Mouse (Mus musculus) heart, embryonic 12.5 days (tissue): ENCODE data around the gene D5Ertd579e. TPM values are rescaled to one million over a fixed set of nuclear protein-coding genes. Genes with fewer than 3 reads are reported as not detected.
A peak's percentile ranks its signal among the peaks of the same experiment; 100 is the strongest.

ENCODE experiments used
- ATAC-seq: fragments of 200-750 bp; cut with Nextera tagmentation; 2 replicates; pipeline ENCODE4 v1.8.0; 2017; ENCODE audit warnings: moderate TSS enrichment, moderate library complexity; ENCODE audit not compliant: insufficient number of reproducible peaks, low FRiP score
- H3K27ac ChIP-seq: fragments of 300-500 bp; sonication (generic); 2 replicates; pipeline ENCODE4 v1.5.1; 2016; ENCODE audit warnings: mild to moderate bottlenecking, moderate library complexity; ENCODE audit not compliant: poor library complexity, severe bottlenecking
- H3K27me3 ChIP-seq: fragments of 300-500 bp; sonication (generic); replicated peaks from 2 replicates; pipeline ENCODE4 v1.6.1; 2016; ENCODE audit warnings: mild to moderate bottlenecking, moderate library complexity
- H3K36me3 ChIP-seq: fragments of 300-500 bp; sonication (generic); 2 replicates; pipeline ENCODE4 v1.6.1; 2016; ENCODE audit warnings: mild to moderate bottlenecking, moderate library complexity
- H3K4me1 ChIP-seq: fragments of 300-500 bp; sonication (generic); replicated peaks from 2 replicates; pipeline ENCODE4 v1.6.1; 2016; ENCODE audit warnings: mild to moderate bottlenecking
- H3K4me2 ChIP-seq: fragments of 300-500 bp; sonication (generic); 2 replicates; pipeline ENCODE4 v1.6.1; 2016; ENCODE audit warnings: mild to moderate bottlenecking, moderate library complexity
- H3K4me3 ChIP-seq: fragments of 300-500 bp; sonication (generic); 2 replicates; pipeline ENCODE4 v1.5.1; 2016; ENCODE audit warnings: mild to moderate bottlenecking
- H3K9ac ChIP-seq: fragments of 300-500 bp; sonication (generic); 2 replicates; pipeline ENCODE4 v1.6.1; 2016; ENCODE audit warnings: mild to moderate bottlenecking, moderate library complexity
- H3K9me3 ChIP-seq: fragments of 300-500 bp; sonication (generic); replicated peaks from 2 replicates; pipeline ENCODE4 v1.6.1; 2016; ENCODE audit warnings: mild to moderate bottlenecking, moderate library complexity
- WGBS: fragments of 180-500 bp; shearing (Covaris S2); methylation state at CpG from one replicate; pipeline ENCODE4 v1.1.7; 2016; 5-methylcytosine and 5-hydroxymethylcytosine counted together
- polyA plus RNA-seq: library from polyadenylated mRNA; unstranded; fragments of >200 nt; fragmentation: Nextera tagmentation; extraction: Ambion mirVana; gene quantifications from 2 replicates; pipeline ENCODE4 v1.2.1, GENCODE M21; 2016

Gene D5Ertd579e
- polyA plus RNA-seq, 1 experiment from 2014 or later = 35.1 TPM

GRCm38 (mm10) chr5:36556906-36557305 is 138.9 kb downstream of the D5Ertd579e start:
- Histone ChIP-seq H3K4me3 (no peak overlapping the region), H3K4me1 (peaks cover 51% of the 10 kb centered on the region), H3K9me3 (no peaks in the 10 kb centered on the region), H3K4me2 (no peak overlapping the region), H3K27me3 (no peaks in the 10 kb centered on the region), H3K9ac (no peak overlapping the region), H3K36me3 (no peaks in the 10 kb centered on the region), H3K27ac (no peak overlapping the region)
- no peak for ATAC-seq
- WGBS = 82% methylated on average over 3 of the region's 3 CpGs

GRCm38 (mm10) chr5:36556289-36556688 is 139.5 kb downstream of the D5Ertd579e start:
- WGBS = 78% methylated on average over 4 of the region's 4 CpGs
- H3K27me3 ChIP-seq = no peaks in the 10 kb centered on the region
- H3K9me3 ChIP-seq = no peaks in the 10 kb centered on the region
- H3K4me1 ChIP-seq = peaks cover 45% of the 10 kb centered on the region
- no peak overlapping the region for H3K27ac ChIP-seq
- H3K4me2 ChIP-seq = no peak overlapping the region
- no peak overlapping the region for H3K4me3 ChIP-seq
- H3K36me3 ChIP-seq = no peaks in the 10 kb centered on the region
- no peak for ATAC-seq
- H3K9ac ChIP-seq = no peak overlapping the region

GRCm38 (mm10) chr5:36554496-36554895 is 141.3 kb downstream of the D5Ertd579e start:
- 41% methylated on average over 5 of the region's 5 CpGs for WGBS
- peaks cover 40% of the 10 kb centered on the region for H3K4me1 ChIP-seq

GRCm38 (mm10) chr5:36553886-36554285 is 141.9 kb downstream of the D5Ertd579e start:
- H3K27ac ChIP-seq = peak overlapping the region; percentile 81
- H3K4me3 ChIP-seq = no peak overlapping the region
- 41% methylated on average over 4 of the region's 4 CpGs for WGBS
- no peaks in the 10 kb centered on the region for H3K9me3 ChIP-seq
- no peaks in the 10 kb centered on the region for H3K27me3 ChIP-seq
- ATAC-seq = no peak
- no peaks in the 10 kb centered on the region for H3K36me3 ChIP-seq
- peaks cover 43% of the 10 kb centered on the region for H3K4me1 ChIP-seq
- 0 out of 2 replicates have a peak overlapping the region, but pooled peaks have one; percentile 35 for H3K4me2 ChIP-seq
- no peak overlapping the region for H3K9ac ChIP-seq

More at GRCm38 (mm10) chr5:36554496-36554895, 141.3 kb downstream of the D5Ertd579e start:
- Histone ChIP-seq H3K4me3 (no peak overlapping the region), H3K9me3 (no peaks in the 10 kb centered on the region), H3K36me3 (no peaks in the 10 kb centered on the region), H3K27me3 (no peaks in the 10 kb centered on the region), H3K9ac (no peak overlapping the region), H3K27ac (peak overlapping the region; percentile 81), H3K4me2 (peak overlapping the region; percentile 35; the same call in 1 of the 2 replicates)
- no peak for ATAC-seq

- no peaks in the 10 kb centered on the region for H3K36me3 ChIP-seq
- H3K4me2 ChIP-seq = no peak overlapping the region
- H3K9ac ChIP-seq = no peak overlapping the region
- H3K9me3 ChIP-seq = no peaks in the 10 kb centered on the region
- 59% methylated on average over 2 of the region's 2 CpGs for WGBS
- ATAC-seq = no peak
- H3K27ac ChIP-seq = no peak overlapping the region
- no peaks in the 10 kb centered on the region for H3K27me3 ChIP-seq
- H3K4me1 ChIP-seq = peaks cover 45% of the 10 kb centered on the region
- H3K4me3 ChIP-seq = no peak overlapping the region
Observed at GRCm38 (mm10) chr5:36553056-36553606, 142.7 kb downstream of the D5Ertd579e start.

GRCm38 (mm10) chr5:36552391-36552790 is 143.4 kb downstream of the D5Ertd579e start:
- Histone ChIP-seq H3K4me3 (no peak overlapping the region), H3K27me3 (no peaks in the 10 kb centered on the region), H3K27ac (no peak overlapping the region), H3K4me1 (peaks cover 39% of the 10 kb centered on the region), H3K9me3 (no peaks in the 10 kb centered on the region), H3K4me2 (no peak overlapping the region), H3K9ac (no peak overlapping the region), H3K36me3 (no peaks in the 10 kb centered on the region)
- ATAC-seq = no peak
- WGBS = 91% methylated on average over 4 of the region's 4 CpGs

Other genes with a start within 250 kb of the D5Ertd579e start
- gene Grpel1, start 231.0 kb downstream of the D5Ertd579e start, polyA plus RNA-seq = 54.9 and 57.4 TPM in 2 replicates
- gene Tada2b, start 211.7 kb downstream of the D5Ertd579e start, polyA plus RNA-seq = 1.6 and 1.9 TPM in 2 replicates
- gene Ccdc96, start 211.4 kb downstream of the D5Ertd579e start, polyA plus RNA-seq = 0.28 and 0.29 TPM in 2 replicates
- 20.0 and 22.3 TPM in 2 replicates for gene Tbc1d14, start 102.7 kb downstream of the D5Ertd579e start, polyA plus RNA-seq
- 21.0 and 21.3 TPM in 2 replicates for gene Bloc1s4, start 52.6 kb upstream of the D5Ertd579e start, polyA plus RNA-seq
- 426 and 435 TPM in 2 replicates for gene Mrfap1, start 100.7 kb upstream of the D5Ertd579e start, polyA plus RNA-seq
- gene Man2b2, start 134.6 kb upstream of the D5Ertd579e start, polyA plus RNA-seq = 18.4 and 19.7 TPM in 2 replicates
- gene Ppp2r2c, start 172.5 kb upstream of the D5Ertd579e start, polyA plus RNA-seq = 0.04 and 0.14 TPM in 2 replicates